Mouse (Mus musculus) layer of hippocampus, postnatal 10 days (tissue): Measurements from ENCODE around the gene Pax3. TPM values are rescaled to one million over a fixed set of nuclear protein-coding genes. Genes with fewer than 3 reads are reported as not detected.

Experiments
- DNase-seq, 2 experiments: peaks; one replicate each; pipeline ENCODE4 v3.0.0; 2021; ENCODE audit warnings: low spot score in 2 of 2
- total RNA-seq, 2 experiments: library from RNA; stranded (reverse); gene quantifications; 2 replicates each; pipeline ENCODE4 v1.2.3; 2021

Gene Pax3
- total RNA-seq, 2 experiments from 2014 or later = 0.11 TPM; not detected in 1

GRCm38 (mm10) chr1:78199221-78199620, 2.3 kb upstream of the Pax3 start:
- no peak for DNase-seq

- no peak for DNase-seq
Measured at GRCm38 (mm10) chr1:78198319-78198940, 1.5 kb upstream of the Pax3 start.

- DNase-seq = no peak
Measured at GRCm38 (mm10) chr1:78197351-78198234, 659 bp upstream of the Pax3 start.

GRCm38 (mm10) chr1:78195771-78196712, 892 bp downstream of the Pax3 start:
- DNase-seq = no peak

- DNase-seq = no peak
Measured at GRCm38 (mm10) chr1:78195145-78195544, 1.8 kb downstream of the Pax3 start.

GRCm38 (mm10) chr1:78194381-78195047, 2.4 kb downstream of the Pax3 start:
- DNase-seq = no peak

- DNase-seq = no peak
Measured at GRCm38 (mm10) chr1:78193465-78193991, 3.4 kb downstream of the Pax3 start.

GRCm38 (mm10) chr1:78192746-78193464, 4.0 kb downstream of the Pax3 start:
- no peak for DNase-seq

- no peak for DNase-seq
Measured at GRCm38 (mm10) chr1:78192217-78192735, 4.7 kb downstream of the Pax3 start.

- DNase-seq = no peak
Measured at GRCm38 (mm10) chr1:78191761-78192160, 5.2 kb downstream of the Pax3 start.

- DNase-seq = no peak
Measured at GRCm38 (mm10) chr1:78191331-78191730, 5.6 kb downstream of the Pax3 start.

GRCm38 (mm10) chr1:78190386-78191111, 6.4 kb downstream of the Pax3 start:
- DNase-seq = no peak

- no peak for DNase-seq
Measured at GRCm38 (mm10) chr1:78189501-78190345, 7.2 kb downstream of the Pax3 start.

GRCm38 (mm10) chr1:78189016-78189415, 7.9 kb downstream of the Pax3 start:
- no peak for DNase-seq

GRCm38 (mm10) chr1:78188299-78188698, 8.6 kb downstream of the Pax3 start:
- DNase-seq = no peak

GRCm38 (mm10) chr1:78187788-78188173, 9.2 kb downstream of the Pax3 start:
- no peak for DNase-seq

GRCm38 (mm10) chr1:78187122-78187787, 9.7 kb downstream of the Pax3 start:
- DNase-seq = no peak

- DNase-seq = no peak
Measured at GRCm38 (mm10) chr1:78182954-78183353, 14.0 kb downstream of the Pax3 start.
